Mouse (Mus musculus): Measurements from ENCODE around the gene Ccndbp1. TPM values are rescaled to one million over a fixed set of nuclear protein-coding genes. Genes with fewer than 3 reads are reported as not detected.

The Ccndbp1 gene
- polyA plus RNA-seq (2017; shearing (Covaris generic)): 100 to 1,000 TPM; 137 to 151 TPM

GRCm38 (mm10) chr2:121007925-121008663 lies at the start of gene Ccndbp1:
Gene Ccndbp1, plus strand, starts transcription at chr2:121008403.

GRCm38 (mm10) chr2:120970559-120971080 lies 37.6 kb upstream of the Ccndbp1 start, which contains the start of gene Ubr1:
Gene Ubr1, minus strand, starts transcription at chr2:120970715.

GRCm38 (mm10) chr2:120976990-120977925 lies 30.9 kb upstream of the Ccndbp1 start, which contains the start of gene Tmem62:
Gene Tmem62, plus strand, starts transcription at chr2:120977017.

GRCm38 (mm10) chr2:121036733-121037341 lies 28.6 kb downstream of the Ccndbp1 start, which contains the start of gene Epb42:
Gene Epb42, minus strand, starts transcription at chr2:121037072.

Other genes starting within 250 kb of the Ccndbp1 start
- gene Cdan1, start 158.3 kb upstream of the Ccndbp1 start, polyA plus RNA-seq (2017; shearing (Covaris generic)): 10 to 100 TPM; 37.0 to 48.6 TPM
- gene Ttbk2, start 157.8 kb upstream of the Ccndbp1 start, polyA plus RNA-seq (2017; shearing (Covaris generic)): 1 to 10 TPM; 1.9 to 3.1 TPM
- gene Ubr1, start 37.7 kb upstream of the Ccndbp1 start, polyA plus RNA-seq (2017; shearing (Covaris generic)): 10 to 100 TPM; 51.6 to 63.6 TPM
- gene Tmem62, start 31.4 kb upstream of the Ccndbp1 start, polyA plus RNA-seq (2017; shearing (Covaris generic)): 10 to 100 TPM; 28.1 to 38.0 TPM
- gene Epb42, start 28.7 kb downstream of the Ccndbp1 start, polyA plus RNA-seq (2017; shearing (Covaris generic)): under 1 TPM; 0.08 to 0.16 TPM
- gene Tgm5, start 77.4 kb downstream of the Ccndbp1 start, polyA plus RNA-seq (2017; shearing (Covaris generic)): under 1 TPM; 0.25 to 0.49 TPM
- gene Tgm7, start 101.4 kb downstream of the Ccndbp1 start, polyA plus RNA-seq (2017; shearing (Covaris generic)): under 1 TPM; 0.10 to 0.26 TPM
- gene Adal, start 132.0 kb downstream of the Ccndbp1 start, polyA plus RNA-seq (2017; shearing (Covaris generic)): 10 to 100 TPM; 15.9 to 18.3 TPM
- 10 to 100 TPM; 18.4 to 29.0 TPM for gene Lcmt2, start 132.2 kb downstream of the Ccndbp1 start, polyA plus RNA-seq (2017; shearing (Covaris generic))
- gene Tubgcp4, start 162.3 kb downstream of the Ccndbp1 start, polyA plus RNA-seq (2017; shearing (Covaris generic)): 10 to 100 TPM; 76.3 to 77.3 TPM
- 10 to 100 TPM; 36.3 to 41.3 TPM for gene Zscan29, start 162.7 kb downstream of the Ccndbp1 start, polyA plus RNA-seq (2017; shearing (Covaris generic))